Mouse (Mus musculus): ENCODE measurements at regions not wholly inside any gene's neighbourhood (a gene's known extent, or its start where the extent isn't known, plus 50 kb on each side); places are given as distances from the start of the nearest gene placed in this dataset.

GRCm38 (mm10) chr3:61623954-61624487 is 258.3 kb upstream of the B430305J03Rik start:
- TF ChIP-seq EP300 (IDR thresholded peaks at IDR 0.05; ENCODE audit: low read length) (no peak), KAT2A (IDR thresholded peaks at IDR 0.05; ENCODE audit: insufficient replicate concordance, low read length) (no peak), JUND (conservative IDR thresholded peaks at IDR 0.05; ENCODE audit: low read depth, low read length) (no peak), CTCF (conservative IDR thresholded peaks at IDR 0.05 in 1 of 2, IDR thresholded peaks at IDR 0.05 in 1 of 2; ENCODE audit: low read depth in 2 of 2, low read length in 2 of 2) (no peak), RCOR1 (conservative IDR thresholded peaks at IDR 0.05; ENCODE audit: low read depth, low read length) (no peak), MYC (IDR thresholded peaks at IDR 0.05; ENCODE audit: low read depth, low read length) (no peak), ELF1 (IDR thresholded peaks at IDR 0.05; ENCODE audit: low read depth, low read length) (no peak), SIN3A (IDR thresholded peaks at IDR 0.05; ENCODE audit: low read length) (no peak)
- no peak for DNase-seq (ENCODE audit: extremely low read depth)
- no peaks in the 10 kb centered on the region for H3K79me2 ChIP-seq (replicated peaks; ENCODE audit: control insufficient read depth, extremely low read depth, insufficient read depth, poor library complexity, severe bottlenecking)
- no peak overlapping the region for H3K27ac ChIP-seq (ENCODE audit: insufficient read depth, low read depth)
- no peak overlapping the region for H3K9ac ChIP-seq (ENCODE audit: insufficient read depth, low read depth)
- dilution Hi-C loops (cut with MboI; ENCODE audit: extremely low pct_ligation_motif_present, extremely low pct_unique_long_range_greater_than_20kb, low sequenced_read_pairs) (no loop called here), in situ Hi-C loops (cut with MboI; ENCODE audit: low pct_ligation_motif_present, low pct_unique_long_range_greater_than_20kb, low sequenced_read_pairs) (no loop called here)
- no peaks in the 10 kb centered on the region for H3K27me3 ChIP-seq (replicated peaks)
- no peaks in the 10 kb centered on the region for H3K36me3 ChIP-seq (replicated peaks in 1 of 2; ENCODE audit: control insufficient read depth in 1 of 2, insufficient read depth in 1 of 2, low read length in 1 of 2)
- no peak overlapping the region for H3K4me3 ChIP-seq (replicated peaks in 1 of 3; ENCODE audit: low read depth in 2 of 3, low read length in 2 of 3, poor library complexity in 1 of 3)
- H3K9me3 ChIP-seq (replicated peaks; ENCODE audit: low read length): peaks cover 27% of the 10 kb centered on the region
- H3K4me2 ChIP-seq (ENCODE audit: insufficient read depth, low read depth, poor library complexity, severe bottlenecking): no peak overlapping the region
- H3K4me1 ChIP-seq (ENCODE audit: control insufficient read depth in 1 of 2, insufficient read depth in 2 of 2): no peaks in the 10 kb centered on the region

- Histone ChIP-seq H3K4me1 (ENCODE audit: control insufficient read depth in 1 of 2, insufficient read depth in 2 of 2) (no peaks in the 10 kb centered on the region), H3K9me3 (replicated peaks; ENCODE audit: low read length) (peaks cover 12% of the 10 kb centered on the region), H3K36me3 (replicated peaks in 1 of 2; ENCODE audit: control insufficient read depth in 1 of 2, insufficient read depth in 1 of 2, low read length in 1 of 2) (no peaks in the 10 kb centered on the region), H3K27me3 (replicated peaks) (no peaks in the 10 kb centered on the region), H3K4me3 (replicated peaks in 1 of 3; ENCODE audit: low read depth in 2 of 3, low read length in 2 of 3, poor library complexity in 1 of 3) (no peak overlapping the region), H3K9ac (ENCODE audit: insufficient read depth, low read depth) (no peak overlapping the region), H3K79me2 (replicated peaks; ENCODE audit: control insufficient read depth, extremely low read depth, insufficient read depth, poor library complexity, severe bottlenecking) (no peaks in the 10 kb centered on the region), H3K4me2 (ENCODE audit: insufficient read depth, low read depth, poor library complexity, severe bottlenecking) (no peak overlapping the region), H3K27ac (ENCODE audit: insufficient read depth, low read depth) (no peak overlapping the region)
- in situ Hi-C loops (cut with MboI; ENCODE audit: low pct_ligation_motif_present, low pct_unique_long_range_greater_than_20kb, low sequenced_read_pairs) (no loop called here), dilution Hi-C loops (cut with MboI; ENCODE audit: extremely low pct_ligation_motif_present, extremely low pct_unique_long_range_greater_than_20kb, low sequenced_read_pairs) (no loop called here)
- DNase-seq (ENCODE audit: extremely low read depth): no peak
- TF ChIP-seq JUN (IDR thresholded peaks at IDR 0.05; ENCODE audit: insufficient read depth, low read depth, low read length) (no peak), TBP (conservative IDR thresholded peaks at IDR 0.05; ENCODE audit: low read depth, low read length) (no peak), PAX5 (IDR thresholded peaks at IDR 0.05; ENCODE audit: low read length) (no peak), RCOR1 (conservative IDR thresholded peaks at IDR 0.05; ENCODE audit: low read depth, low read length) (no peak), SMC3 (IDR thresholded peaks at IDR 0.05; ENCODE audit: low read depth, low read length) (no peak), USF2 (conservative IDR thresholded peaks at IDR 0.05; ENCODE audit: low read depth, low read length) (no peak), NRF1 (IDR thresholded peaks at IDR 0.05; ENCODE audit: low read depth, low read length) (no peak), CHD1 (IDR thresholded peaks at IDR 0.05; ENCODE audit: low read depth, low read length) (no peak), MEF2A (IDR thresholded peaks at IDR 0.05; ENCODE audit: borderline replicate concordance, low read depth, low read length) (no peak), KAT2A (IDR thresholded peaks at IDR 0.05; ENCODE audit: insufficient replicate concordance, low read length) (no peak), ZKSCAN1 (IDR thresholded peaks at IDR 0.05; ENCODE audit: borderline replicate concordance, low read depth, low read length) (no peak), POLR2A (IDR thresholded peaks at IDR 0.05; ENCODE audit: low read depth, low read length) (no peak), ZC3H11A (IDR thresholded peaks at IDR 0.05; ENCODE audit: low read depth, low read length) (no peak), ETS1 (conservative IDR thresholded peaks at IDR 0.05; ENCODE audit: low read depth, low read length) (no peak)
Measured at GRCm38 (mm10) chr3:61605469-61605868, 239.7 kb upstream of the B430305J03Rik start.
